Mouse (Mus musculus) spleen, adult 18-20 months (tissue): Measurements from ENCODE around the gene Tnpo3.
"Not testable (repeated sequence)": the region's sequence is repeated elsewhere in the genome, so short reads cannot be mapped to it uniquely, and the experiment has no call there.

Experiments used
- DNase-seq, 2 experiments: peaks; one replicate each; pipeline ENCODE4 v3.0.0; 2022; ENCODE audit warnings: mixed read lengths in 2 of 2

Gene Tnpo3

GRCm38 (mm10) chr6:29620840-29621543, 11.3 kb upstream of the Tnpo3 start:
- no peak for DNase-seq

GRCm38 (mm10) chr6:29620176-29620575, 10.5 kb upstream of the Tnpo3 start:
- DNase-seq = no peak

GRCm38 (mm10) chr6:29610020-29610640, 443 bp upstream of the Tnpo3 start:
- DNase-seq = not testable (repeated sequence)

- no peak for DNase-seq
Observed at GRCm38 (mm10) chr6:29600188-29600587, 9.5 kb downstream of the Tnpo3 start.

- no peak for DNase-seq
Observed at GRCm38 (mm10) chr6:29595656-29596055, 14.0 kb downstream of the Tnpo3 start.

GRCm38 (mm10) chr6:29581202-29581601, 28.5 kb downstream of the Tnpo3 start:
- DNase-seq = no peak

- no peak for DNase-seq
Observed at GRCm38 (mm10) chr6:29580770-29581169, 28.9 kb downstream of the Tnpo3 start.

GRCm38 (mm10) chr6:29576388-29576787, 33.3 kb downstream of the Tnpo3 start:
- DNase-seq = not testable (repeated sequence)

- DNase-seq = no peak
Observed at GRCm38 (mm10) chr6:29557112-29557511, 52.6 kb downstream of the Tnpo3 start.

- no peak for DNase-seq
Observed at GRCm38 (mm10) chr6:29552526-29552925, 57.2 kb downstream of the Tnpo3 start.

- DNase-seq = no peak
Observed at GRCm38 (mm10) chr6:29548086-29548485, 61.6 kb downstream of the Tnpo3 start.

GRCm38 (mm10) chr6:29547582-29547981, 62.1 kb downstream of the Tnpo3 start:
- DNase-seq = no peak

- no peak for DNase-seq
Observed at GRCm38 (mm10) chr6:29545611-29546010, 64.1 kb downstream of the Tnpo3 start.

- DNase-seq = no peak
Observed at GRCm38 (mm10) chr6:29540956-29541355, 68.7 kb downstream of the Tnpo3 start.

- DNase-seq = no peak
Observed at GRCm38 (mm10) chr6:29540223-29540622, 69.5 kb downstream of the Tnpo3 start.

GRCm38 (mm10) chr6:29539502-29539901, 70.2 kb downstream of the Tnpo3 start:
- DNase-seq = no peak

- DNase-seq = no peak
Observed at GRCm38 (mm10) chr6:29537221-29537620, 72.5 kb downstream of the Tnpo3 start.

GRCm38 (mm10) chr6:29536651-29537193, 73.0 kb downstream of the Tnpo3 start:
- peak; percentile 26 to 36 for DNase-seq

GRCm38 (mm10) chr6:29535316-29535715, 74.4 kb downstream of the Tnpo3 start:
- DNase-seq = no peak

- peak; percentile 37 to 42 for DNase-seq
Observed at GRCm38 (mm10) chr6:29530050-29530449, 79.6 kb downstream of the Tnpo3 start.

- no peak for DNase-seq
Observed at GRCm38 (mm10) chr6:29529444-29529820, 80.3 kb downstream of the Tnpo3 start.

GRCm38 (mm10) chr6:29528561-29529443, 80.9 kb downstream of the Tnpo3 start:
- peak; percentile 55 to 61 for DNase-seq

- no peak for DNase-seq
Observed at GRCm38 (mm10) chr6:29528165-29528505, 81.6 kb downstream of the Tnpo3 start.
